Mouse (Mus musculus) forebrain, embryonic 11.5 days (tissue): ENCODE data around the gene Gm20532. TPM values are rescaled to one million over a fixed set of nuclear protein-coding genes. Genes with fewer than 3 reads are reported as not detected.

ENCODE experiments used
- ATAC-seq: fragments of 200-750 bp; cut with Nextera tagmentation; replicated peaks from 2 replicates; pipeline ENCODE4 v1.8.0; 2017; ENCODE audit warnings: moderate TSS enrichment; ENCODE audit not compliant: low FRiP score
- DNase-seq: peaks from one replicate; pipeline ENCODE4 v3.0.0-alpha.2; 2017; ENCODE audit warnings: low spot score
- H3K27ac ChIP-seq: fragments of 300-500 bp; sonication (generic); 2 replicates; pipeline ENCODE4 v1.5.1; 2014; ENCODE audit warnings: low read depth, low read length
- H3K27me3 ChIP-seq: fragments of 300-500 bp; sonication (generic); 2 replicates; pipeline ENCODE4 v1.6.1; 2014; ENCODE audit warnings: mild to moderate bottlenecking, low read length, mixed read lengths; ENCODE audit not compliant: control insufficient read depth, insufficient read depth
- H3K36me3 ChIP-seq: fragments of 300-500 bp; sonication (generic); 2 replicates; pipeline ENCODE4 v1.6.1; 2014; ENCODE audit warnings: mild to moderate bottlenecking, low read length, moderate library complexity, mixed read lengths; ENCODE audit not compliant: control insufficient read depth, insufficient read depth
- H3K4me1 ChIP-seq: fragments of 300-500 bp; sonication (generic); replicated peaks from 2 replicates; pipeline ENCODE4 v1.6.1; 2014; ENCODE audit warnings: low read length, mixed read lengths; ENCODE audit not compliant: control insufficient read depth, insufficient read depth
- H3K4me2 ChIP-seq: fragments of 300-500 bp; sonication (generic); 2 replicates; pipeline ENCODE4 v1.6.1; 2014; ENCODE audit warnings: low read depth, mild to moderate bottlenecking, low read length, moderate library complexity, mixed read lengths; ENCODE audit not compliant: severe bottlenecking
- H3K4me3 ChIP-seq: fragments of 300-500 bp; sonication (generic); 2 replicates; pipeline ENCODE4 v1.5.1; 2014; ENCODE audit warnings: low read depth, low read length
- H3K9ac ChIP-seq: fragments of 300-500 bp; sonication (generic); 2 replicates; pipeline ENCODE4 v1.6.1; 2014; ENCODE audit warnings: low read length
- H3K9me3 ChIP-seq: fragments of 300-500 bp; sonication (generic); 2 replicates; pipeline ENCODE4 v1.6.1; 2016; ENCODE audit warnings: low read length, mixed read lengths; ENCODE audit not compliant: control insufficient read depth
- WGBS: fragments of 180-500 bp; shearing (Covaris S2); extraction: QIAGEN DNeasy Blood & Tissue Kit; methylation state at CpG from one replicate; pipeline ENCODE4 v1.1.7; 2014; 5-methylcytosine and 5-hydroxymethylcytosine counted together
- polyA plus RNA-seq: library from polyadenylated mRNA; unstranded; fragments of >200 nt; fragmentation: Nextera tagmentation; extraction: Ambion mirVana; gene quantifications from 2 replicates; pipeline ENCODE4 v1.2.1, GENCODE M21; 2014

Gm20532 gene
- polyA plus RNA-seq, 1 experiment from 2014 or later, result not detected

- no peaks in the 10 kb centered on the region for H3K36me3 ChIP-seq
- H3K4me3 ChIP-seq, result no peak overlapping the region
- DNase-seq (no peak), ATAC-seq (no peak)
- H3K9ac ChIP-seq, result no peak overlapping the region
- H3K9me3 ChIP-seq, result no peaks in the 10 kb centered on the region
- H3K27me3 ChIP-seq, result peaks cover 24% of the 10 kb centered on the region
- H3K4me1 ChIP-seq, result peaks cover 6% of the 10 kb centered on the region; the same call in 1 of the 2 replicates
- 85% methylated on average over 5 of the region's 5 CpGs for WGBS
- H3K4me2 ChIP-seq, result no peak overlapping the region
- no peak overlapping the region for H3K27ac ChIP-seq
Observed at GRCm38 (mm10) chr2:26602631-26603030, 16.2 kb downstream of the Gm20532 start.

GRCm38 (mm10) chr2:26603159-26603558, 16.7 kb downstream of the Gm20532 start:
- no peaks in the 10 kb centered on the region for H3K9me3 ChIP-seq
- no peak for ATAC-seq
- no peak for DNase-seq
- peaks cover 24% of the 10 kb centered on the region for H3K27me3 ChIP-seq
- peaks cover 6% of the 10 kb centered on the region; the same call in 1 of the 2 replicates for H3K4me1 ChIP-seq
- peak overlapping the region; percentile 51 for H3K4me3 ChIP-seq
- WGBS, result 25% methylated on average over 6 of the region's 6 CpGs
- H3K27ac ChIP-seq, result no peak overlapping the region
- no peaks in the 10 kb centered on the region for H3K36me3 ChIP-seq
- peak overlapping the region; percentile 62 for H3K9ac ChIP-seq
- peak overlapping the region; percentile 61 for H3K4me2 ChIP-seq

GRCm38 (mm10) chr2:26603720-26604671, 17.6 kb downstream of the Gm20532 start, which contains the start of gene Agpat2:
Gene Agpat2 (minus strand): TSS chr2:26604417.
- DNase-seq (peak; percentile 80), ATAC-seq (peak; percentile 76)
- Histone ChIP-seq H3K4me1 (peaks cover 6% of the 10 kb centered on the region; the same call in 1 of the 2 replicates), H3K27ac (no peak within 1 kb of the TSS), H3K27me3 (peaks cover 24% of the 10 kb centered on the region), H3K36me3 (no peaks in the 10 kb centered on the region), H3K9ac (peak within 1 kb of the TSS; percentile 62), H3K9me3 (no peaks in the 10 kb centered on the region), H3K4me2 (peak within 1 kb of the TSS; percentile 61), H3K4me3 (peak within 1 kb of the TSS; percentile 51)
- under 1% methylated on average over 96 of the region's 103 CpGs for WGBS

GRCm38 (mm10) chr2:26605331-26605730, 18.9 kb downstream of the Gm20532 start:
- Histone ChIP-seq H3K36me3 (no peaks in the 10 kb centered on the region), H3K27me3 (peaks cover 24% of the 10 kb centered on the region), H3K9ac (no peak overlapping the region), H3K4me1 (peaks cover 6% of the 10 kb centered on the region; the same call in 1 of the 2 replicates), H3K9me3 (no peaks in the 10 kb centered on the region), H3K4me3 (no peak overlapping the region), H3K4me2 (no peak overlapping the region), H3K27ac (no peak overlapping the region)
- ATAC-seq (no peak), DNase-seq (no peak)
- WGBS, result 85% methylated on average over 7 of the region's 8 CpGs

- 79% methylated on average over 3 of the region's 3 CpGs for WGBS
- Histone ChIP-seq H3K9ac (no peak overlapping the region), H3K36me3 (no peaks in the 10 kb centered on the region), H3K27me3 (peaks cover 24% of the 10 kb centered on the region), H3K4me3 (no peak overlapping the region), H3K27ac (no peak overlapping the region), H3K4me2 (no peak overlapping the region), H3K9me3 (no peaks in the 10 kb centered on the region), H3K4me1 (peaks cover 6% of the 10 kb centered on the region; the same call in 1 of the 2 replicates)
- ATAC-seq, result no peak
- no peak for DNase-seq
Observed at GRCm38 (mm10) chr2:26606579-26606978, 20.1 kb downstream of the Gm20532 start.

GRCm38 (mm10) chr2:26607056-26607910, 20.8 kb downstream of the Gm20532 start:
- Histone ChIP-seq H3K4me2 (no peak overlapping the region), H3K27ac (no peak overlapping the region), H3K9ac (no peak overlapping the region), H3K36me3 (no peaks in the 10 kb centered on the region), H3K4me3 (no peak overlapping the region), H3K4me1 (peaks cover 6% of the 10 kb centered on the region; the same call in 1 of the 2 replicates), H3K9me3 (no peaks in the 10 kb centered on the region), H3K27me3 (peaks cover 24% of the 10 kb centered on the region)
- 69% methylated on average over 6 of the region's 6 CpGs for WGBS
- ATAC-seq (no peak), DNase-seq (no peak)

GRCm38 (mm10) chr2:26608781-26609180, 22.3 kb downstream of the Gm20532 start:
- H3K4me3 ChIP-seq, result no peak overlapping the region
- H3K4me2 ChIP-seq, result no peak overlapping the region
- H3K9ac ChIP-seq, result no peak overlapping the region
- H3K27me3 ChIP-seq, result peaks cover 11% of the 10 kb centered on the region
- H3K27ac ChIP-seq, result no peak overlapping the region
- ATAC-seq (no peak), DNase-seq (no peak)
- peaks cover 4% of the 10 kb centered on the region; the same call in 1 of the 2 replicates for H3K4me1 ChIP-seq
- H3K36me3 ChIP-seq, result no peaks in the 10 kb centered on the region
- no peaks in the 10 kb centered on the region for H3K9me3 ChIP-seq

GRCm38 (mm10) chr2:26609261-26609661, 22.8 kb downstream of the Gm20532 start:
- Histone ChIP-seq H3K4me3 (no peak overlapping the region), H3K4me1 (no peaks in the 10 kb centered on the region; the same call in 1 of the 2 replicates), H3K4me2 (no peak overlapping the region), H3K27ac (no peak overlapping the region), H3K27me3 (peaks cover 6% of the 10 kb centered on the region), H3K9me3 (no peaks in the 10 kb centered on the region), H3K36me3 (no peaks in the 10 kb centered on the region), H3K9ac (no peak overlapping the region)
- DNase-seq (no peak), ATAC-seq (no peak)
